Mouse (Mus musculus) heart, adult 18-20 months (tissue): ENCODE measurements at regions not wholly inside any gene's neighbourhood (a gene's known extent, or its start where the extent isn't known, plus 50 kb on each side); places are given as distances from the start of the nearest gene placed in this dataset.
A peak's percentile ranks its signal among the peaks of the same experiment; 100 is the strongest.

Experiments
- DNase-seq, 2 experiments: peaks; one replicate each; pipeline ENCODE4 v3.0.0; 2021 to 2022; ENCODE audit warnings: mixed read lengths in 1 of 2

DNA sequence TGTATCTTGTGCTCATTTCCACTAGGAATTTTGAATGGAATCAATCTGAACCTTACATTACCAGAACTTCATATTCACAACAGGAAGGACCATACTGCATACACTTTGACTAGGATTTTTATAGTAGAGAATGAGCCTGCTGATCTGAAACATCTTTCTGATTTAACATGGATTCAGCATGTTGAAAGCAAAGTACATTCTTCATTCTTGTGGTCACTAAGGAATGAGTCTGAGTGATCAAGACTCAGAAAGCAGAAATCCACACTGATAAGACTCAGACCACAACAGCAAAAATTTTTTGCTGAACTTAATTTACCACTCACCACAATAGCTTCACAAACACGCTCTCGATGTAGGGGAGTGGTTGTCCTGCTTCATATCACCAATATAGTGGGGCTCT, 309.2 kb upstream of the Nectin3 start:
- DNase-seq = no peak

DNA sequence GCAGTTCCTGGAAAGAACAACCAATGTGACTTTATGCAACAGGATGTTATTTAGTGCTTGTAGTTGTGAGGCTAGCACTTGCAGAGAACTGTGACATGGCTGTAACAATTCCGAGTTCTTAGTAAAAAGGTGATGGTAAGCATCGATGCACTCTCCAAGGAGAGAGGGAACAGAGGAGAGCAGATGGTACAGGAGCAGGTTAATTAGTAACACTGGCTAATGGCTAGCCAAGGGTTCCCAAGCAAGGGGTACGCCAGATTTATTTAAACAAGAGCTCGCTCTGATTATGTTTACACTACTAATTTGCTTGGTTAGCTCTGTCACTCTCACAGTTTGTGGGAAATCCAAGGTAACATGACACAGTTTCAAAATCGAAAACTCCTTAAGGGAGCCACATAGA, 278.0 kb upstream of the Nectin3 start:
- no peak for DNase-seq

DNA sequence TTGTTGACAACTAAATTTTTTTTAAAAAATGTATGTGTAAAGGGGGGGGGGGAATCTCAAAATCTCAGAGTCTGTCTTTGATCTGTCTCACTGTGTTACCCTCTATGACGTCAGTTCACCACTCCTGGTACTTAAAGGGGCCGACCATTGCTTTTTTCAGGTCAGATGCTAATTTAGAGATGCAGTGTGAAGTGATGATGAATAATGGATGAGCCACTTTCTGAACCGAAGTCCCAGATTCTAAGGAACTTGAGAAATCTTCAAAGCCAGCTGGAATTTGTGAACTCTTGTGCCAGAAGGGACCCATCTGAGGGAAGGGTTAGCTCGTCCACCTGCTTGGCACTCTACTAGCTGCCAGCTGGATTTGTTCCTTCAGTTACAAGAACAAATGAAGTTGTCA, 271.1 kb upstream of the Nectin3 start:
- DNase-seq = no peak

DNA sequence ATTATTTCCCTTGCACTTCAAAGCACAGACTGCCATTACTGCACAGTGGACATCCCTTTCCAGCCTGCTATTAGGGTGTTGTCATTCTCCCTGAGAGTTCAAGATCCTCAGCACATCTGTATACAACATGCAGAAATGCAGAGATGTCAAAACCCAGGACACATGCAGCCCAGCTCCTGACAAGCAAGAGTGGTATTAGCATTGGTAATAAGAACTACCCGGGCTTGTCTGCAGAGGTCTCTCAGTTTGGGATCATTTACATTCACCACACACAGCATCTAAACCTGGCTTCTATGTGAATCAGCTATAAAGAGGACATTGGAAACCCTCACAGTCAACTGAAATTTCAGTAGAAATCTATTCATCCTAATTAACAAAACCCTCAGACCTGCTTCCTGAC, 270.1 kb upstream of the Nectin3 start:
- no peak for DNase-seq

DNA sequence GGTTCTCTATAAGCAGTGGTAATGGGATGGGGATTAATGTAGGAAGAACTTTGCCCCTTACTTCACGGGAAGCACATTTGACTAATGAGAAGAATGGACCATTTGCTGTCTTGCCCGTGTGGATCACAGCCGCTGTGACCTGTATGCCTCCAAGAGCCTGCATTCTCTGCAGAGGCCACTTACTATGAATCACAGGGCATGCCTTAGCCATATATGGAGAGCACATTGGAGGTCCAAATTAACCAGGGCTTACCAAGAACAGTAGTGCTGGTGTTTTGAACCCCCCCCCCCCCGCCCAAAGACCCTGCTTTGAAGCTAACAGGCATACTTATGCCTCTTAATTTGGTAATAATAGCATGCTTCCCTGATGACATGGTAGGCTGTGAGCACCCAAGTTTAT, 236.8 kb upstream of the Nectin3 start:
- no peak for DNase-seq

DNA sequence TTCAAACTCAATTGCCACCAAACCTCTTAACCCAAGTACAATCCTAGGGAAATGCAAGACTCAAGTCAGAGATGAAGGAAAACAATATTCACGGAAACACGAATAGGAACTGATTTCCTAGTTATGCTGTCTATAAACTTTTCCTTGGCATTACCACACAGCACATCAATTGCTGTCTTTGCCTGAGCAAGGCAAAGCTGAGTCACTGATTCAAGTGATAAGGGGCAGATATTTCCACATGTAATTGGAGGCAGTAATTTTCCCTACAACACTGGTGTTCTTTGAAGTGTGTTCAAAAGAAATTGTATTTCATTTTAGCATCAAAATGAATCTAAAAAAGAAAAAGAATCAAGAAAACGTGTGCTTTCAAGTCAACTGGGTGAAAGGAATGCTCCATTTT, 230.1 kb upstream of the Nectin3 start:
- DNase-seq = no peak

DNA sequence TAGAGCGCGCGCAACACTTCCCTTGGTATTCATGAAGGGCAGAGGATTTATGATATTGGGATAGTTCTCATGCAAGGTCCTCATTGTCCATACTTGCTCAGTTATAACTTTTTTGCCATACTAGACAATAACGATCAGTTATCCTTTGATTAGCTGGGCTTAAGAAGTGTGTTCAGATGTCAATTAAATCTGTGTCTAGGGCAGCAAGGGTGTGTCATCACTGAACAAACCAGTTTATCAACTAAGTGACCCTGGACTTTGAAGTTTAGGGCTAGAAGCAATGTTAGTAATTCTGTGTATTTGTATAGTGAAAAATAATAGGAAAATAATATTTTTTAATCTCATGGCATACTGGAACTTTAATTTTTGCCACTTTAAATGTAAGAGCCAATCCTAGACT, 225.3 kb upstream of the Nectin3 start:
- DNase-seq = no peak

DNA sequence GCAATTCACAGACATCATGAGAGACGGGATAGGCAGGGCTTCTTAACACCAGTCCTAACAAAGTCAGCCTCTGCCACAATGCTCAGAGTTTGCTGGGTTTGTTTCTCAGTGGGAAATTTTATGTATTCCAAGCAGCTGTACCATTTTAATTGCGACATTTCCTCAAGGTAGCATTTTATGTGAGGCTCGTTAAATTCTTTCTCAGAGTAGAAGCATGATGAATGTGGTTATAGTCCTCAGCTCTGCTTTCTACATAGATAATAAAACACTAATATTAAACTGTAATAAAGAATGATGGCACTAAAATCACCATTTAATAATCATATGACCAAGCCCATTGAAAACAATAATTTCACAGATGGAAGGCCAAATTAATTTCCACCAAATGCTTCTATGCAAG, 181.5 kb upstream of the Nectin3 start:
- no peak for DNase-seq

DNA sequence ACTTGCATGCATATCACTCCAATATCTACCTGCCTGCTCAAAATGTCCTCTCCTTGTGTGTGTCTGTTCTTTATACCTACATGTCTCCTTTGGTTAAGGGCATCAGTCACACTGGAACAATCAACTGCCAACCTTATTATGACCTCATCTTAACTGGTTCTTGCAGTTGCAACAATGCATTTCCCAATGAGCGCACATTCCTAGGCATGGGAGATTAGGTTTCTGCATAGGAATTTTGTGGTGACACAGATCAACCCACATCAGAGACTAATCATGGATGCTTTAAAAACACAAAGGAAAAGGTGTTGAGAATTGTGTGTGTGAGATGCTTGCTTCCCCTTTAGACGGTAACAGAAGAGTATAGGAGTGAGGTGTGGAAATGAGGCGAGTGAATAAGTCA, 171.3 kb upstream of the Nectin3 start:
- no peak for DNase-seq

DNA sequence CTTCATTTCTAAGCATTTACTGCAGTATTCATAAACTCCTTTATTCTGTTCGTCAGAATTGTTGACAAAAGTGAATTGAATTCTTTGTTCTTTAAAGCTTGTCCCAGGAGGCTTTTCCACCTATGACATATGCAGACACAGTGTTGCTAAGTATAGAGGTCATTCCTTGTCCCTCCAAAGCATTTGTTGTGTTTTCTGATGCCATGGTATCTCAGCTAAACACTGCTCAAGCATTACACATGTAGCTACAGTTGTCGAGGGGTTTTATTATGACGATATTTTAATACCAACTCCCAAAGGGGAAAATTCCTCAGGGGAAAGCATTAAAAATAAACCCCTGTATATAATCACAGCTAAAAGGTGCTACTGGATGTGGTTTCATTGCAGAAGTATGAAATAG, 167.2 kb upstream of the Nectin3 start:
- no peak for DNase-seq

DNA sequence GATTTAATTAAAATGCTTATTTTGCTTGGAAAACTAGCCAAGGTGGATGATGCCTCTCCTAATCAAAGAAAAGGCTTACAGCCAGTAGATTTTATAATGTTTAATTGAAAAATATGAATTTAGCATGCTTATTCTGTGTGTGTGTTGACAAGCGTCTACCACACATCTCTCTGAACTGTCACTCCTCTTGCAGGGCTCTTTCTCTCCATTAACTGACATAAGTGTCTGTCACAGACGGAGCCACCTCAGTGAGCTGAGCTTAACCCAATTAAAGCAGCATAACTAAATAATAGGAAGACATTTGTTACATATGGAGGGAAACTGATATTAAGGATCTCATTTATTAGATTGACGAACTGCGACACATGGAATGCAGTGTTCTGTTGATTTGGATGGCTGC, 164.7 kb upstream of the Nectin3 start:
- no peak for DNase-seq

DNA sequence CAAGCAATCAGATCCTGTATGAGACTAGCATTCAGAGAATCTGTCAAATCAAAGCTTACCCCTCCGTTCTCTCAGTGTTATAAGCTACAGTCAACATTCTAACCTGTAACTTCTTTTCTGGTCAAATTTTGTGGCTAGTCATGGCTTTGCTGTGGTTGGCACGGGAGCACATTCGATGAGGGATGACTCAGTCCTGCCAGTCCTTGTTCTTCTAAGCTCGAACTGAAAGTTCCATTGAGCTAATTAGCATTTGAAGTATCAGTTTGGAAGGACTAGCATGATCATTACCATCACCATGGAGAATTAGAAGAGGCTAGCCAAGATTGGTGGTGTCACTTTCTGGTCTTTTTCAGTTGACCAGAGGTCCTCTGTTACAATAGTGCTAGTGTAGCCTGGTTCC, 156.7 kb upstream of the Nectin3 start:
- DNase-seq = no peak

DNA sequence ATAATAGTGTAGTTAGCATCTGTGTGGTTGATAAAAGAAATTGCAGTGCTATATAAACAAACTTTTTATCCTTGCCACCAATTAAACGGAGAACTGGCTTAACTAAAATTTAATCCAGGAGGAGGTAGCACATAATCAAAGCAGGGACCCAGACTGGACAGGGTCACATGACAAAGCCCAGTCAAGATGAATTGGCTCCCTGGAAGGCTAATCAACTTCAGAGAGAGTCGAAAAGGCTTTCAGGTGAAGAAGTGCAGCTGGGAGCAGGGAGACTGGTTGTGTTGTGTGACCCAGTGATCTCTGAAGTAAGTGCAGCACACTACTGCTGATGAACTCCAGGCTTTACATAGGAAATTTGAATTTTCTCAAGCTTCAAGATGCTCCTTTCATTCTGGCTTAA, 127.5 kb upstream of the Nectin3 start:
- no peak for DNase-seq

DNA sequence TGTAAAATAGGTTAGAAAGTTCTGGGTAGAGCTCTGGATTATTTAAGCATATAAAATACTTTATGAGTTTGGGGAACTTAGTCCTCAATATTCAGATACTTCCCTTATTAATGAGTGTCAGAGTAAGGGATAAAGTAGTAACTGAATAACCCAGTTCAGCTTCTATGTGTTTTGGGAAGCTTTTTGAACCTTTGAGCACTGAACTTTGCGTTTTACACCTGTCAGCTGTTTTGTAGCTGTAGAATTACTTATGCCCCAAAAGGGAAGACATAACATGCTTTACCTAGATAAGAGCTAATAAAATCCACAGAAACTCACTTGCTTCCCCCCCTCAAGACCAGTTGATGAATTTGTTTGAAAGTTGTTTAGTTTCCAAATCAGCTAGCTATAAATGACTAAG, 124.9 kb upstream of the Nectin3 start:
- DNase-seq = no peak

DNA sequence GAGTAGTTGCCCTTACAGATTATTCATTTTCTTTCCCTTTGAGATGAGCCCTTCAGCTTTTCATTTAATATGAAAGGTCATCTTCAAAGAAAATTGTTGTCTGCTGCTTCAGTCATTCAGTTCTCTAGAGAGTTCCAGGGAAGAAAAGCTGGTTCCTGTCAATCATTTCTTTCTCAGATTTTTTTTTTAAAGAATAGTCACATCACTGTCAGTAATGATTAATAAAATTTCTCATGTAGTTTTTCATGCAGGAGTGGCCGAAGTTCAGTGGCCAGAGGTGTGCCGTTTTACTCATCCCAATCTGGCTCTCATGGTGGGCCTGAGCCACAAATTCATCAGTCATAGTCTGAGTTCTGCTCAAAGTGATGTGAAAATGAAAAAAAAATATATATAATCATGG, 121.5 kb upstream of the Nectin3 start:
- DNase-seq = no peak

DNA sequence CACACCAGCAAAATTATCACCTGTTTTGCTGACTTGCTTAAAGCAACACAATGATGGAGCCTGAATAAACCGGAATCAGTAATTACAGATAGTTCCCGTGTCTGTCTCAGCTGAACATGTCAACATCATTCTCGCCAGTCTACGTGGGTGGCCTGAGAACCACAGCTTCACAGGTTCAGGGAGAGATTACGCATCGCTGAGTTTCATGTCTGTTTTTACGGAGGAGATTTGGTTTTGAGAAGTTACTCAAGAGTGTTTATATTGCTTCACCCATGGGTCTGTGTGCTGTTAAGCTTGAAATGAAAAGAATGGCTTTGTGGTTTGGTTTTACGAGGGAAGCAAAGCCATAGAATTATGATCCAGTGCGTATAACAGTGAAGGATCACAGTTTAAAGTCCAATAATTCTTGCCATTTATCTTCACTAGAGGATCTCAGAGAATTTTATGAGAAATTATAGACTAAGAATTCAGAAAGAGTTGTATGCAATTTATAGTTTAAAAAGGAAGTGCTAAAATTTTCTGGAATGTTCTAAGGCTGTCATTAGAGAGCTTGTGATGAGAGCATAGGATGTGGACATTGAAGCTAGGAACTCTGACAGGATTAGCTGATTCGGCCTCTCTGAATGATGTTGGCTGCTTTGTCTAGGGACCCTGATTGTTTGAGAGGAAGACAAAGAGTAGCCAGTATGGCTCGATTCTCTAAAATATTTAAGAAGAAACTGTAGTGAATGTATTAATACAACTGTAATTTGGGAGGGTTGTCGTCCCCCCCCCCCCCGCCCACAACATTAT, 119.4 kb upstream of the Nectin3 start:
- DNase-seq = no peak

DNA sequence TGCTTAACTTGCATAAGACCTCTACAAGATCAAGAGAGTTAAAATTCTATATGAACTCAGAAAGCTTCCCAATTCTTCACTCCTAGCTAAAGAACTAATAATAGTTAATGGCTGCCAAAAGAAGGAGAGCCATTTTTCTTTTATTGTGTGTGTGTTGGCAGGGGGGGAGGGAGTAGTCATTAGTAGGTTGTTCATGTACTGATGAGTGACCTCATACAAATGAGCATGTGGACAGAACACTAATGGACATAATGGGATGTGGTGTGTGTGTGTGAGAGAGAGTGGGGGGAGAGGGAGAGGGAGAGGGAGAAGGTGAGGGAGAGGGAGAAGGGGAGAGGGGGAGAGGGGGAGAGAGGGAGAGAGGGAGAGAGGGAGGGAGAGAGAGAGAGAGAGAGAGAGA, 118.3 kb upstream of the Nectin3 start:
- DNase-seq = no peak

DNA sequence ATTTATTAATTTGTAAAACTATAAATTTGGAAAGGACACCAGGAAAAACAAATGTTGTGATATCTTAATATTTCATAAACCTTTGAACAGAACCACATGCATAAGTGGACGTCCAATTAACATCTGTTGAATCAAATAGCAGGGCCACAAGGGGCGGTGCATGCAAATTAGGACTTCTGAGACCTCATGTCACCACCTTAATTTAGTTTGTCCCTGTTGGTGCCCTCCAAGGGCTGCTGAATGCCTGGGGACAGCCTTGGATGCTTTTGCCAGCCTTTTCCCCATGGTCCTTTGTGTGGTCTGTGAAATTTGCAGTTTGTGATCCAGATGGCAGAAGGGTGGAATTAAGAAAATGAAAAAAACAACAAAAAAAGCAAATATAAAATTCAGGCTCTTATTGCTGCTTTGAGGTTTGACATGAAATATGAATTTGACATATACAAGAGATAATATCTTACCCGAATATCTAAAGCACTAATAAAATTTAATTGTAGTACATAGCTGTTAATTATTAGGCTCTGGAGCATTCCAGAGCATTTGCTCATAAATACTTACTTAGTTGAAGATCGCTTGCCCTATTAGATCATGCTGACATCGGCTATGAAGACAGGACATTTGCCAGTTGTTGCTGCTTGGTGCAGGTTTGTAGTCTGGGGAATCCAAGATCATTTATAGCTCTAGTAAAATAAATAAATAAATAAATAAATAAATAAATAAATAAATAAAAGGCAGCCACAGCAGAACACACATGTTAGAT, 114.9 kb upstream of the Nectin3 start:
- DNase-seq = no peak

DNA sequence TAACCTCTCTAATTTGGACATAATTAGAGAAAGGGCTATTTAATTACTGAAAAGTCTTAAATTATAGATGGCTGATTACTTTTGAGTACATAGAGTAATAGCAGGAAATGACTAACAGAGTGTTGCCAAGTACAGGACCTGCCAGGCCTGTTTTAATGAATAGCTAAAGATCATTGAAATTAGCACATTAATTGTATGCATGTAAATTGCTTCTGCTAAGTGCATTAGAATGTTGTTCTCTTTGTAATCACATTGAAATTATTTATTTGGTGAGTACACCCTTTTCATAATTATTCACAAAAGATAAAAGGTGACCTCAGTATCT, 107.5 kb upstream of the Nectin3 start:
- DNase-seq = no peak

DNA sequence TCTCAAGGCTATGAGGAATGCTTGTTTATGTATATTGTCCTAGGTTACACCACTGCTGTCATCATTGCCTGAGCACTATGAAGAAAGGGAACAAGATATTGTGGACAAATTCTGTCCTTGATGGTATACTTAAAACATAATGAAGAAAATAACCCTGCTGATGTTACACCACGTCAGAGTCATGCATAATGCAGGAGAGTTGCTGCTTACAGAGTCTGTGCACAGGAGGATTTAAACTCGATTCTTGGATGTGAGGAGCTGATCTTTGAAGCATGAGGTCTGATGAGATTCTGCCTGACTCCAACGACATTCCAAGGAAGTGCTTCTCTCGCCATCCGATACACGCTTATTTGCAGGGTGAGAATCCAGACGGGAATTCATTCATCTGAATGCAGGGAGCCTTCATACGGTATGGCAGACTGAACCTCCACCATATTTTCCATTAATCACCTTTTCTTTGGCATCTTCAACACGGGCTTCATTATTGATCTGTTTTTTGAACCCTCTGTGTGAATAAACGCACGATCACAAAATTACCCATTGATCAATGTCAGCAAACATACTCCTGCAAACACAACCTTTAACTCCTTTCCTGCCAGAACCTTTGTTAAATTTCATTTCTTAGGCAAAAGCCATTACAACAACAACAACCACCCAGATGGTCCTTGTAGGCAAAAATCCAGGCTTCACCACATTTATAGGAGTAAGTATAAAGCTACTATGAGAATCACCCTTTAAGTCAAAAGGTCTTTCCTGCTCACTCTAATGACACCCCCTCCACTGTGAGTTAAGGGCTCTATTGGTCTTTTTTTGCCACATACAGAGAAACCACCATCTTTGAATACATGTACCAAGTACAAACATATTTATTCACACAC, 106.9 kb upstream of the Nectin3 start:
- DNase-seq = no peak

DNA sequence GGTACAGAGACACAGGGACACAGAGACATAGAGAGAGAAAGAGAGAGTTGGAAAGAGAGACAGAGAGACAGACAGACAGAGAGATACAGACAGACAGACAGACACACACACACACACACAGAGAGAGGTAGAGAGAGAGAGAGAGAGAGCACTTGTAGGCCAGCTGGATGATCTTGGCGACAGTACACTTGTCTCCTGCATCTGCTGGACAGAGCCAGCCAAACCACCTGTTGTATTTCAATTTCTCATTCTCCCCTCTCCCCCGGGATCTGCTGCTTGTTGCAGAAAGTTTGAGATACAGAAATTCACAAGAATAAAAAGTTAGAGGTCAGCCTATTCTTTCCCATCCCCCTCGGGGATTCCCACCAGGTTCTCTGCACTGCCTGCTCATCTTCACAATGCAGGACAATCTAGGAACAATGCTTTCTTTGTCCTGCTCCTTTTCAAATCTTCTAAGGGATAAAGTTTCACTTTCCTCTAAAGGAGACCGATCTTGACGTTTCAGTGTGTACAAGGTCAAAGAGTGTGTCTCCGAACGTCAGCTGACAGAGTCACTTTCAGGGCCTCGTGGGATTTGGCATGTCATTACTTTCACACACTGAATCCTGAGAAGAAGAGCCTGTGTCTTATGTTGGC, 94.4 kb upstream of the Nectin3 start:
- DNase-seq = peak in 1 of 2 experiments; percentile 9

DNA sequence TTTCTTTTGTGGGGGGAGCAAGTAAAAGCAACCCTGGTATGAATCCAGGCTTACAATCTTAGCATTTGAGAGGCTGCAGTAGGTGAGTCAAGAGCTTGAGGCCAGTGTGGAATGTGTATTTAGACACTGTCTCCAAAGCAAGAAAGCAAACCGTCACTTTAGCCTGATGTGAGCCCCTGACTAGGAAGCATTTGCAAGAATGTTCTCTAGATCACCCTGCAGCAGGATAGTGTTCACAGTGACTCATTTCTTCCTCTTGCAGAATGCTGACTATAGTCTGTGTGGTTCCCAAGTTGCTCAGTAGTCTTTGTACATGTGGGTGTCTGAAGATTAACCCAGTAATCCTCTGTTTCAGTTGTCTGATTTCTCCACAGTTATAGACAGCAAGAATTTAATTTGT, 88.7 kb upstream of the Nectin3 start:
- DNase-seq = no peak

DNA sequence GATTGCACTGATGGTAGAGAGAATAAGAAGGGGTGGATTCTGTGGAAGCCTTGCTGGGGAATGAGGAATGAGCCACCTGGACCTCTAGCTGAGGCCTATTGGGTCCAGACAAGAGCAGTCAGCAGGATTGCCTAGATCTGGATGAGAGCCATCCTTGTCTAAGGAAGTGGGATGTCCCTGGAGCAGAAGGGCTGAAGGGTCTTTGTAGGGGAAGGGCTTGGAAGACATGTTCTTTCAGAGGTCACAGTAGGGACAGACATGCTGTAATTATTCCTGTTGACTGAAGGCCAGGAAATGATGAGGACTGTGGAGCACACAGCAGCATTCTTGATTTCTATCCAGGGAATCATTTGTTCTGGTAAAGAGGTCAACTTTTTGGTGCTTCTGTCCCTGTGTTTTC, 86.2 kb upstream of the Nectin3 start:
- peak; percentile 20 to 29 for DNase-seq
